Mouse (Mus musculus) megakaryocyte-erythroid progenitor cell, adult 5-6 weeks (primary cell): ENCODE results near the gene Chrne. TPM values are rescaled to one million over a fixed set of nuclear protein-coding genes. Genes with fewer than 3 reads are reported as not detected.
A peak's percentile ranks its signal among the peaks of the same experiment; 100 is the strongest.

Experiments used
- ATAC-seq: replicated peaks from 2 replicates; pipeline ENCODE4 v1.8.0; 2016; ENCODE audit warnings: mild to moderate bottlenecking, inconsistent platforms; ENCODE audit not compliant: severe bottlenecking, poor library complexity, low FRiP score, low TSS enrichment
- total RNA-seq, 2 experiments: library from RNA; stranded (forward) in 1 of 2; stranded (reverse) in 1 of 2; fragments of 200-1000, 215-1000 nt in 1 of 2; fragments of >200 nt in 1 of 2; fragmentation: Nextera tagmentation in 1 of 2; gene quantifications; 2 replicates each; pipeline ENCODE4 v1.2.3; 2014 to 2017

Gene Chrne
- total RNA-seq, 2 experiments from 2014 or later, result 3.0 TPM; not detected in 1

- ATAC-seq, result no peak
Observed at GRCm38 (mm10) chr11:70635601-70636000, 16.6 kb upstream of the Chrne start.

- 0 out of 2 replicates have a peak, but pooled peaks have one; percentile 46 for ATAC-seq
Observed at GRCm38 (mm10) chr11:70630129-70630528, 11.1 kb upstream of the Chrne start.

- 0 out of 2 replicates have a peak, but pooled peaks have one; percentile 56 for ATAC-seq
Observed at GRCm38 (mm10) chr11:70629557-70629956, 10.5 kb upstream of the Chrne start.

DNA sequence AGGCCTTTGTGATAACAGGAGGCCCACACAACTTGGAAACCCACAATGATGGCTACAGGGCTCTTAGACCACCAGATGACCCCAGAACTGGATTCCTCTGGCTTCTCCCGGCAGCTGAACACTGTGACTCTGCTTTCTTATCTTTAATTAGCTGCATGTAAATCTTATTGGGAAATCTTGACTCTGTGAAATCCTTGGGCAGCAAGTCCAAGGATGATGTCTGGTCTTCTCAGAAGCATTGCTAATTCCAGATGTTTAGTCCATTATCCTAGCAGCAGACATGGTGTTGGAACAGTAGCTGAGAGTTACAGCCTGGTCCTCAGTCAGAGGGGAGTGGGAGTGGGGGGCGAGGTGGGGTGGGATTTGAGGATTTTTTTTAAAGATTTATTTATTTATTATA lies 9.4 kb upstream of the Chrne start:
- no peak for ATAC-seq

DNA sequence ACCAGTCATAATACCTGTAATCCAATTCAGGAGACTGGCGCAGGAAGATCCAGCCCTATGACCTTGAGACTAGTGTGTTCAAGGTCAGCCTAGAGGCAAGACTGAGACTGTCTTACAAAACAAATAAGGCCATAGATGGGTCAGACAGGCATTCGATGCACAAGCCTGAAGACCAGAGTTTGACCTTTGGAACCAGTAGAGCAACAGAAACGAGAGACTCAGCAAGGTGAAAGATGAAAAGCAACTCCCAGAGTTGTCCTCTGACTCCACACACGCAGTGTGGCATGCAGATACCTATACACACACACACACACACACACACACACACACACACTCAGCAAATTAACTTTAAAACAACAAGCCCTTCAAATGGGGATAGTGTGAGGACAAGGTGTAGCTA lies 7.9 kb upstream of the Chrne start:
- no peak for ATAC-seq

DNA sequence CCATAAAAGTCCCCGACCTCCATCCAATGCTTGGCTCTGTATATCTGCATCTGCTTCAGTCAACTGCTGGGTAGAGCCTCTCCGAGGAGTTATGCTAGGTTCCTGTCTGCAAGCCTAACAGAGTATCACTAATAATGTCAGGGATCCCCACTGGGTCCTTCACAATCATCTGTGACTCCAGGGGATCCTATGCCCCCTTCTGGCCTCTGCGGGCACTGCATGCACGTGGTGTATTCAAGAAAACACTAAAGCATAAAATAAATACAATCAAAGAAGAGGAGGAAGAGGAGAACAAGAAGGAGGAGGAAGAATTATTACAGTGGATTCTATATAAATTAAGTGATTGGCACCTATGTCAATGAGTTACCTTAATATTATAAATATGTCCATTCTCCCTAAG lies 6.5 kb upstream of the Chrne start:
- ATAC-seq, result no peak

- ATAC-seq, result no peak
Observed at GRCm38 (mm10) chr11:70623053-70623742, 4.2 kb upstream of the Chrne start.

GRCm38 (mm10) chr11:70621972-70622814 lies 3.2 kb upstream of the Chrne start:
- ATAC-seq, result peak; percentile 89

DNA sequence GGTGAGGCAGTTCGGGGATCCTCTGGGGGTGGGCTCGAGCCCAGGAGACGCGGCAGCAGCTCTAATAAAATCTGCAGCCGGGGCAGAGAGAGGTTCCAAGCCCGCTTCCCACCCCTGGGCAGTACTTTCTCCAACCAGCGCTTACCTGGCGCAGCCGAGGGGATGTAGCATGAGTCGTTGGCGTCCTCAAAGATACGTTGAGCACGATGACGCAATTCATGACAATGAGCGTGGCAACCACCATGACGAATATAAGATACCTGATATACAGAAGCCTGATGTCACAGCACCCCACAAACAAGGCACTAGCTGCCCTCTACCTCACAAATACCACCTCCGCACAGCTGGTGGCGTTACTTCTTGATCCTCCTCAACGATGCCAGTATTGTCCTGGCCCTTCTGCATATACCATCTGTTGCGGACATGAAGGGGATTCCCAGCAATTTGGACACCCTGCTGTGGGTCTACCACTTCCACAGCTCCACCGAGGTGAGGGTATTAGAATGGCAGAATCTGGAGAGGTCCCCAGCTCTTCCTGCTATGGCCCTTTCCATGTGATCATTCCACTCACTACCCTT lies 3.4 kb downstream of the Chrne start, which contains the start of gene 4930544D05Rik:
4930544D05Rik (plus strand) TSS at position 333 of the 578 bp plus-strand sequence.
- no peak; the same call in 1 of the 2 replicates for ATAC-seq

GRCm38 (mm10) chr11:70615074-70615473 lies 3.9 kb downstream of the Chrne start:
- ATAC-seq, result peak; percentile 93

GRCm38 (mm10) chr11:70612505-70612904 lies 6.5 kb downstream of the Chrne start:
- no peak for ATAC-seq

- ATAC-seq, result no peak
Observed at GRCm38 (mm10) chr11:70610752-70611151, 8.3 kb downstream of the Chrne start.

DNA sequence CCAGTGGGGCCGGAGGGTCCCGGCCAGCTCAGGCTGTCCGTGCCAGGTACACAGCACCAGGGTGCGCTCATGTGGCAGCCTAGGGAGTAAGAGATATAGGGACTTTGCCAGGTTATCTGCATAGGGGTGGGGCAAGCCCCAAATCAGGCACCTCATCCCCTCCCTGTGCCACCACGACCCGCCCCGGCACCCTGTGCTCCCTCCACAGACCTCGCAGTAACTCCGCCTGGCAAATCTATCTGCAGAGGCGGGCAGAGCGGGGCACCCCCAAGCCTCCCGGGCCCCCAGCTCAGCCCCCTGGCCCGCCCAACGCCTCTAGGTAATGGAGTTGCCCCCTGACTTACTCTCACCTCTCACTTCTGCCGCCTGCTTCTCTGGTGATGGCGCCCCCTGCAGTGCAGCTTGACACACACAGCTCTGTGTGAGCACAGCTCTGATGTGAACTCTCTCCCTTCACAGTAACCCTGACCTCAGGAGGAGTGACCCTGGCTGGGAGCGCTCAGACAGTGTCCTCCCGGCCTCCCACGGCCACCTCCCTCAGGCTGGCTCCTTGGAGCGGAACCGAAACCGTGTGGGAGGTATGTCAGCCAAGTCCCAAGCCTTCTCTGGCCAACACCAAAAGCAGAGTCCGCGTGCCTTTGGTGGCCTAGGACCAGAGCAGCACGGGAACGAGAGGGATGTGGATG lies 10.5 kb downstream of the Chrne start:
- peak; percentile 38; the same call in 1 of the 2 replicates for ATAC-seq

DNA sequence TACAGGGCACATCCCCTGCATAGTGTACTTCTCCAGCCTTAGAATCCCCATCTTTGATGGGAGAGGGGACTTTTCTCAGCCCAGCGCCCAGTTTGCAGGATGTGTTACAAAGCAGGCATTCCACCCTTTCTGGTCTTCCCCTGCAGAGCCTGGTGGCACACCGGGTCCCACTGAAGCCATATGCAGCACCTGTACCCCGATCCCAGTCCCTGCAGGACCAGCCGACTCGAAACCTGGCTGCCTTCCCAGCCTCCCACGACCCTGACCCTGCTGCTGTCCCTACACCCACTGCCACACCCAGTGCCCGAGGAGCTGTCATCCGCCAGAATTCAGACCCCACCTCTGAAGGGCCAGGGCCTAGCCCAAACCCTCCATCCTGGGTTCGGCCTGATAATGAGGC lies 11.4 kb downstream of the Chrne start:
- no peak for ATAC-seq

- ATAC-seq, result no peak
Observed at GRCm38 (mm10) chr11:70606717-70607116, 12.3 kb downstream of the Chrne start.

GRCm38 (mm10) chr11:70605024-70605566 lies 13.9 kb downstream of the Chrne start:
- ATAC-seq, result peak; percentile 76

- ATAC-seq, result no peak
Observed at GRCm38 (mm10) chr11:70598451-70598953, 20.5 kb downstream of the Chrne start.

DNA sequence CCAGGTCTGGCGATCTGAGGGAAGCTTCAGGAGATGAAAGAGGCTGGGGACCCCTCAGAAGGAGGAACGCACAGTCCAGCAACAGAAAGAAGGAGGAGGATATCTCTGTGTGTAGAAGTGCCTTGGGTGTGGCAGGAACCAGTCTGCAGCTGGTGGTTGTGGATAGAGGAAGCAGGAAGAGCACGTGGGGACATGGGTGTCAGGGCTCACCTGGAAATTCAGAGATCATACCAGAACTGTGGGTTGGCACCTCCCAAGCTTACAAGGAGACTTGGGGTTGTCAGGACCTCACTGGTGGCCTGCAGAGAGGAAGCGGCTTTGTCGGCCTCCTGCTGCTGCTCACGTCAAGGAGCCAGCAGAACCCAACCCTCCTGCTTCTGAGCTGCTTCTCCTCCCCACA lies 21.7 kb downstream of the Chrne start:
- ATAC-seq, result peak; percentile 69

DNA sequence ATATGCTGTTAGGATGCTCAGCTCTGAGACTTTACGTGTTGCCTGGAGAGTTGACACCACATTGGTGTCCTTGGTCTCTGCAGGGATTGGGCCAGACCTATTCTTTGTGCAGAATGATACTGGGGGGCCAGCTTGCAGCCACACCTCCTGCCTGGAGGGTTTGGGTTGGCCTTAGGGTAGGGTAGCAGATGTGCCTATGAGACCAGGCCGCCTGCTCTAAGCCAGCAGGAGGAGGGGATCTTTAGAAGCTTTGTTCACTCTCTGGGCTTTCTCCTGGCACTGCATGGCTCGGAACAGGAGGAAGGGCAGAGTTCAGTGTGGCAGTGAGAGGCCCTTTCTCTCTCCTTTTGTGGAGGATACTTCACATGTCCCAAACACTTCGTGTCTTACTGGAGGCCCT lies 22.9 kb downstream of the Chrne start:
- no peak for ATAC-seq
